Mouse (Mus musculus): Measurements from ENCODE around the gene Hmg20a. TPM values are rescaled to one million over a fixed set of nuclear protein-coding genes. Genes with fewer than 3 reads are reported as not detected.

Hmg20a gene
- total RNA-seq (2012; rRNA removed) (12.1 and 14.5 TPM in 2 replicates), total RNA-seq (2014; rRNA removed) (6.3 and 8.5 TPM in 2 replicates), polyA plus RNA-seq (2012; ENCODE audit: insufficient read length, low read depth) (13.6 and 17.2 TPM in 2 replicates)

DNA sequence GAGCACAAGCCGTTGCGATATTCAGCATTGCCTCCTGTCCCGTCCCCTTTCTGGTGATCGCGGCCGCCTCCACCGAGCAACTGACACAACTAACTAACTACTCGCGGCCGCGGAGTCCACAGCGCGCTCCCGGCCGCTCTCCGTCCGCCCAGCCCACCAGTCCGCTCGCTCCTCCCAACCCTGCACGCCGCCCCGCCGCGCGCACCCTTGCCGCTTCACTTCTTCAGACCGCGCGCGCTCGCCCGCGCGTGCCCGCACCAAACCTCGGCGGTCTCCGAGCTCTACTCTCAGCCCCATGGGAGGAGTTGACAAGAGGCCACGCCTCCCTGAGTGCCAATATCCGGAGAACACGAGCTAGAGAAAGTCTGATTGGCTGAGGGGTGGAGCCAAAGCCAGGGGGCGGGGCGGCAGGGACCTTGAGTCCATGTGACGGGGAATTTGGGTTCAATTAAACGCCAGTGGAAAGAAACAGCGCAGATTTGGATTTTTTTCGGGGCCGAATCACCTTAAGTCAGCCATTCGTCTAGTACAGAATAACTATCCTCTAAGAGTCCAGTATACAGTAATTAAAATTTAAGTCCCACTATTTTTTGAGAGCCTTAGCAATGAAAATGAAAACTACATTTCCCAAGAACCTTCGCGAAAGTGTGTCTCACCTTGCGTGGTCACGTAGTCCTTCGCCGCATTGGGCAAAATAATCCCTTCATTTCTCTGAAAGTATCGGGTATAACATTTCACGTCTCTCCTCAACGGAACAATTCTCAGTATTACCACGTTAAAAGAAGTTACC lies at the start of gene Hmg20a, which contains the start of gene Peak1:
Hmg20a (plus strand) TSS at position 662 of the 790 bp plus-strand sequence.
Peak1 (minus strand) TSS at position 120 of the 790 bp plus-strand sequence.
- in situ Hi-C loops (cut with MboI; ENCODE audit: low pct_ligation_motif_present, low pct_unique_long_range_greater_than_20kb, low sequenced_read_pairs): loop anchor here (25.0 kb wide), 1 partner anchor 156 kb away; no protein-coding TSS in a partner anchor
- dilution Hi-C loops (cut with MboI; ENCODE audit: extremely low pct_ligation_motif_present, extremely low pct_unique_long_range_greater_than_20kb, low sequenced_read_pairs): no loop called here
- peak; percentile 66 for TF ChIP-seq MXI1 (IDR thresholded peaks at IDR 0.05; ENCODE audit: low read depth, low read length)
- TF ChIP-seq ELF1 (IDR thresholded peaks at IDR 0.05; ENCODE audit: low read depth, low read length): no peak
- no peak; the same call in 1 of the 2 replicates for TF ChIP-seq JUND (conservative IDR thresholded peaks at IDR 0.05; ENCODE audit: low read depth, low read length)
- peak; percentile 27; the same call in 1 of the 2 replicates for TF ChIP-seq RCOR1 (conservative IDR thresholded peaks at IDR 0.05; ENCODE audit: low read depth, low read length)
- peak; percentile 93; the same call in 1 of the 2 replicates for TF ChIP-seq KAT2A (IDR thresholded peaks at IDR 0.05; ENCODE audit: insufficient replicate concordance, low read length)
- peak; percentile 73; the same call in 1 of the 2 replicates for TF ChIP-seq MYC (IDR thresholded peaks at IDR 0.05; ENCODE audit: low read depth, low read length)
- no peak; the same call in none of the 2 replicates for TF ChIP-seq USF2 (conservative IDR thresholded peaks at IDR 0.05; ENCODE audit: low read depth, low read length)
- TF ChIP-seq NRF1 (IDR thresholded peaks at IDR 0.05; ENCODE audit: low read depth, low read length): peak; percentile 66
- TF ChIP-seq ETS1 (conservative IDR thresholded peaks at IDR 0.05; ENCODE audit: low read depth, low read length): no peak
- TF ChIP-seq CHD2 (IDR thresholded peaks at IDR 0.05; ENCODE audit: low read length): no peak; the same call in 1 of the 2 replicates
- no peak; the same call in 1 of the 2 replicates for TF ChIP-seq UBTF (IDR thresholded peaks at IDR 0.05; ENCODE audit: low read depth, low read length)
- no peak for TF ChIP-seq POLR2AphosphoS2 (IDR thresholded peaks at IDR 0.05; ENCODE audit: low read depth, low read length)
- peak; percentile 42; the same call in 1 of the 2 replicates for TF ChIP-seq ZMIZ1 (IDR thresholded peaks at IDR 0.05; ENCODE audit: low read depth, low read length)
- 0 out of 2 replicates have a peak, but pooled peaks have one; percentile 26 for TF ChIP-seq ZNF384 (IDR thresholded peaks at IDR 0.05; ENCODE audit: low read depth, low read length)
- no peak for TF ChIP-seq ZC3H11A (IDR thresholded peaks at IDR 0.05; ENCODE audit: low read depth, low read length)
- peak; percentile 57 for TF ChIP-seq USF1 (IDR thresholded peaks at IDR 0.05; ENCODE audit: low read depth, low read length)
- TF ChIP-seq EP300 (IDR thresholded peaks at IDR 0.05; ENCODE audit: low read length): no peak
- TF ChIP-seq MAZ (IDR thresholded peaks at IDR 0.05; ENCODE audit: low read depth, low read length): no peak
- no peak for TF ChIP-seq E2F4 (IDR thresholded peaks at IDR 0.05; ENCODE audit: insufficient replicate concordance, low read depth, low read length)
- TF ChIP-seq MEF2A (IDR thresholded peaks at IDR 0.05; ENCODE audit: borderline replicate concordance, low read depth, low read length): no peak
- TF ChIP-seq TCF12 (IDR thresholded peaks at IDR 0.05; ENCODE audit: low read depth, low read length): peak; percentile 70
- TF ChIP-seq ZKSCAN1 (IDR thresholded peaks at IDR 0.05; ENCODE audit: borderline replicate concordance, low read depth, low read length): peak; percentile 5; the same call in 1 of the 2 replicates
- peak; percentile 93 for TF ChIP-seq HCFC1 (IDR thresholded peaks at IDR 0.05; ENCODE audit: low read depth, low read length)
- no peak for TF ChIP-seq JUN (IDR thresholded peaks at IDR 0.05; ENCODE audit: insufficient read depth, low read depth, low read length)
- no peak for TF ChIP-seq MAFK (IDR thresholded peaks at IDR 0.05; ENCODE audit: insufficient replicate concordance, low read length)
- TF ChIP-seq IRF4 (IDR thresholded peaks at IDR 0.05; ENCODE audit: low read depth, low read length): no peak
- no peak for TF ChIP-seq RAD21 (IDR thresholded peaks at IDR 0.05; ENCODE audit: low read depth, low read length)
- no peak for TF ChIP-seq SIN3A (IDR thresholded peaks at IDR 0.05; ENCODE audit: low read length)
- TF ChIP-seq MAX (IDR thresholded peaks at IDR 0.05; ENCODE audit: low read length): peak; percentile 60
- TF ChIP-seq POLR2A (IDR thresholded peaks at IDR 0.05; ENCODE audit: low read depth, low read length): peak; percentile 82; the same call in 1 of the 2 replicates
- TF ChIP-seq PAX5 (IDR thresholded peaks at IDR 0.05; ENCODE audit: low read length): no peak
- no peak for TF ChIP-seq CTCF (conservative IDR thresholded peaks at IDR 0.05 in 1 of 2, IDR thresholded peaks at IDR 0.05 in 1 of 2; ENCODE audit: low read depth in 2 of 2, low read length in 2 of 2)
- no peak for TF ChIP-seq SMC3 (IDR thresholded peaks at IDR 0.05; ENCODE audit: low read depth, low read length)
- TF ChIP-seq TBP (conservative IDR thresholded peaks at IDR 0.05; ENCODE audit: low read depth, low read length): peak; percentile 27; the same call in 1 of the 2 replicates
- TF ChIP-seq BHLHE40 (IDR thresholded peaks at IDR 0.05; ENCODE audit: low read depth, low read length): 0 out of 2 replicates have a peak, but pooled peaks have one; percentile 10
- peak; percentile 28; the same call in 1 of the 2 replicates for TF ChIP-seq CHD1 (IDR thresholded peaks at IDR 0.05; ENCODE audit: low read depth, low read length)
- TF ChIP-seq GABPA (IDR thresholded peaks at IDR 0.05; ENCODE audit: insufficient replicate concordance, low read depth, low read length): no peak; the same call in 1 of the 2 replicates

More for the DNA sequence above, at the start of gene Hmg20a, which contains the start of gene Peak1:
- peaks cover 44% of the 10 kb centered on the region for H3K79me2 ChIP-seq (replicated peaks; ENCODE audit: control insufficient read depth, extremely low read depth, insufficient read depth, poor library complexity, severe bottlenecking)
- H3K27me3 ChIP-seq (replicated peaks): no peaks in the 10 kb centered on the region
- peak within 1 kb of the TSS; percentile 94 for H3K4me2 ChIP-seq (ENCODE audit: insufficient read depth, low read depth, poor library complexity, severe bottlenecking)
- H3K9me3 ChIP-seq (replicated peaks; ENCODE audit: low read length): no peaks in the 10 kb centered on the region
- H3K36me3 ChIP-seq (replicated peaks in 1 of 2; ENCODE audit: control insufficient read depth in 1 of 2, insufficient read depth in 1 of 2, low read length in 1 of 2): no peaks in the 10 kb centered on the region
- H3K9ac ChIP-seq (ENCODE audit: insufficient read depth, low read depth): peak within 1 kb of the TSS; percentile 80
- peaks cover 2 to 38% of the 10 kb centered on the region in 2 experiments; a peak in 3 of 4 replicates for H3K4me1 ChIP-seq (ENCODE audit: control insufficient read depth in 1 of 2, insufficient read depth in 2 of 2)
- H3K27ac ChIP-seq (ENCODE audit: insufficient read depth, low read depth): peak within 1 kb of the TSS; percentile 94
- peak; percentile 100 for DNase-seq (ENCODE audit: extremely low read depth)
- peak within 1 kb of the TSS; percentile 78 to 90 (median 90) for H3K4me3 ChIP-seq (replicated peaks in 1 of 3; ENCODE audit: low read depth in 2 of 3, low read length in 2 of 3, poor library complexity in 1 of 3)

Measured in CH12.LX (cell line).